Mouse (Mus musculus) ES-E14 (cell line): ENCODE measurements at regions not wholly inside any gene's neighbourhood (a gene's known extent, or its start where the extent isn't known, plus 50 kb on each side); places are given as distances from the start of the nearest gene placed in this dataset.

Experiments
- CHD2 ChIP-seq: IDR thresholded peaks from 2 replicates; pipeline ENCODE4 v1.6.1; 2014; ENCODE audit warnings: mild to moderate bottlenecking, low read depth, low read length, inconsistent platforms
- ZC3H11A ChIP-seq: IDR thresholded peaks from 2 replicates; pipeline ENCODE4 v1.6.1; 2012; ENCODE audit warnings: low read depth, mild to moderate bottlenecking, inconsistent platforms, low read length, borderline replicate concordance

DNA sequence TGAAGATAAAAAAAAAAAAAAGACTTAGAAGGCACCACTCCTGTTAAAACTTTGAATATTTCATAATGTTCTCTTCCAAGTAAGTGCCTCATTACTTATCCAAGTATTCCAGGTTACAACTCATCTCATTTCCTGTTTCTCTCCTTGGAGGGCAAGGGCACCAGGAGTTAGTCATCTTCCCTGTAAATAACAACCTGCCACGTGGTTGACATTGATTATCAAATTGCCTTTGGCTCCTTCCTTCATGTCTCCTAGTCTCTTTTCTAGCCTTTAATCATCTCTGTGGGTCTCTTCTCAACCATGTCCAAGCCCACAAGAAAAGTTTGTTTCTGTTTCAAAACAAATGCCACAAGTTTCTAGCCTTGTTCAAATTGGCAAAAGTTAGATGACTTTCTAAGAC, 116.1 kb downstream of the Dusp6 start:
- TF ChIP-seq ZC3H11A (no peak), CHD2 (no peak)
